Mouse (Mus musculus): Measurements from ENCODE around the gene Ripor3. TPM values are rescaled to one million over a fixed set of nuclear protein-coding genes. Genes with fewer than 3 reads are reported as not detected.

Ripor3 gene
- polyA plus RNA-seq, 1 experiment from 2014 or later: 1.4 TPM

GRCm38 (mm10) chr2:168054142-168054541 is 43.7 kb upstream of the Ripor3 start:
- no peak overlapping the region for H3K4me3 ChIP-seq (ENCODE audit: low read depth, low read length)
- TF ChIP-seq EP300 (IDR thresholded peaks at IDR 0.05; ENCODE audit: low read depth) (no peak), CTCF (IDR thresholded peaks at IDR 0.05; ENCODE audit: low read depth) (no peak)
- 69% methylated on average over 11 of the region's 11 CpGs for WGBS (ENCODE audit: insufficient replicate concordance)
- H3K4me2 ChIP-seq (ENCODE audit: low read depth, low read length): no peak overlapping the region
- no peak overlapping the region for H3K9ac ChIP-seq (replicated peaks)
- H3K9me3 ChIP-seq (ENCODE audit: low read length): no peaks in the 10 kb centered on the region
- H3K27ac ChIP-seq (ENCODE audit: low read depth): no peak overlapping the region
- no peak for ATAC-seq
- no peak for DNase-seq
- H3K4me1 ChIP-seq (ENCODE audit: insufficient read depth): peaks cover 8% of the 10 kb centered on the region; the same call in 1 of the 2 replicates
- peaks cover 14% of the 10 kb centered on the region for H3K27me3 ChIP-seq (ENCODE audit: insufficient read depth, low read length)
- H3K36me3 ChIP-seq (replicated peaks; ENCODE audit: insufficient read depth, low read length): no peaks in the 10 kb centered on the region

GRCm38 (mm10) chr2:168052689-168053088 is 42.3 kb upstream of the Ripor3 start:
- ATAC-seq: peak; percentile 41; the same call in 1 of the 2 replicates
- H3K36me3 ChIP-seq (replicated peaks; ENCODE audit: insufficient read depth, low read length): no peaks in the 10 kb centered on the region

GRCm38 (mm10) chr2:168052156-168052555 is 41.7 kb upstream of the Ripor3 start:
- DNase-seq (no peak), ATAC-seq (no peak)
- TF ChIP-seq EP300 (IDR thresholded peaks at IDR 0.05; ENCODE audit: low read depth) (no peak), CTCF (IDR thresholded peaks at IDR 0.05; ENCODE audit: low read depth) (no peak)
- Histone ChIP-seq H3K4me1 (ENCODE audit: insufficient read depth) (peaks cover 10% of the 10 kb centered on the region; the same call in 1 of the 2 replicates), H3K9ac (replicated peaks) (no peak overlapping the region), H3K4me3 (ENCODE audit: low read depth, low read length) (no peak overlapping the region), H3K9me3 (ENCODE audit: low read length) (no peaks in the 10 kb centered on the region), H3K36me3 (replicated peaks; ENCODE audit: insufficient read depth, low read length) (no peaks in the 10 kb centered on the region), H3K27ac (ENCODE audit: low read depth) (no peak overlapping the region), H3K4me2 (ENCODE audit: low read depth, low read length) (no peak overlapping the region), H3K27me3 (ENCODE audit: insufficient read depth, low read length) (peaks cover 18% of the 10 kb centered on the region)
- WGBS (ENCODE audit: insufficient replicate concordance): 89% methylated on average over 1 of the region's 1 CpGs

More at GRCm38 (mm10) chr2:168052689-168053088, 42.3 kb upstream of the Ripor3 start:
- H3K27ac ChIP-seq (ENCODE audit: low read depth): no peak overlapping the region
- no peak overlapping the region for H3K4me2 ChIP-seq (ENCODE audit: low read depth, low read length)
- no peak overlapping the region for H3K4me3 ChIP-seq (ENCODE audit: low read depth, low read length)
- H3K9ac ChIP-seq (replicated peaks): no peak overlapping the region
- peak; percentile 66 for DNase-seq
- 14% methylated on average over 2 of the region's 2 CpGs for WGBS (ENCODE audit: insufficient replicate concordance)
- no peak for TF ChIP-seq EP300 (IDR thresholded peaks at IDR 0.05; ENCODE audit: low read depth)
- TF ChIP-seq CTCF (IDR thresholded peaks at IDR 0.05; ENCODE audit: low read depth): peak; percentile 70
- peaks cover 18% of the 10 kb centered on the region for H3K27me3 ChIP-seq (ENCODE audit: insufficient read depth, low read length)
- peaks cover 10% of the 10 kb centered on the region; the same call in 1 of the 2 replicates for H3K4me1 ChIP-seq (ENCODE audit: insufficient read depth)
- no peaks in the 10 kb centered on the region for H3K9me3 ChIP-seq (ENCODE audit: low read length)

- peak; percentile 71 for ATAC-seq
- H3K4me3 ChIP-seq (ENCODE audit: low read depth, low read length): peak overlapping the region; percentile 42
- 1% methylated on average over 49 of the region's 56 CpGs for WGBS (ENCODE audit: insufficient replicate concordance)
- H3K27me3 ChIP-seq (ENCODE audit: insufficient read depth, low read length): peaks cover 18% of the 10 kb centered on the region
- no peaks in the 10 kb centered on the region for H3K9me3 ChIP-seq (ENCODE audit: low read length)
- H3K4me2 ChIP-seq (ENCODE audit: low read depth, low read length): peak overlapping the region; percentile 79
- H3K4me1 ChIP-seq (ENCODE audit: insufficient read depth): peaks cover 10% of the 10 kb centered on the region; the same call in 1 of the 2 replicates
- peak overlapping the region; percentile 46; the same call in 1 of the 2 replicates for H3K9ac ChIP-seq (replicated peaks)
- H3K27ac ChIP-seq (ENCODE audit: low read depth): peak overlapping the region; percentile 51; the same call in 1 of the 2 replicates
- TF ChIP-seq EP300 (IDR thresholded peaks at IDR 0.05; ENCODE audit: low read depth): peak; percentile 25; the same call in 1 of the 2 replicates
- no peak for TF ChIP-seq CTCF (IDR thresholded peaks at IDR 0.05; ENCODE audit: low read depth)
- H3K36me3 ChIP-seq (replicated peaks; ENCODE audit: insufficient read depth, low read length): no peaks in the 10 kb centered on the region
- DNase-seq: peak; percentile 61
Measured at GRCm38 (mm10) chr2:168050000-168050942, 39.9 kb upstream of the Ripor3 start.

GRCm38 (mm10) chr2:168049002-168049635 is 38.7 kb upstream of the Ripor3 start:
- TF ChIP-seq CTCF (IDR thresholded peaks at IDR 0.05; ENCODE audit: low read depth): no peak
- TF ChIP-seq EP300 (IDR thresholded peaks at IDR 0.05; ENCODE audit: low read depth): no peak
- no peak for DNase-seq
- 0 out of 2 replicates have a peak overlapping the region, but pooled peaks have one; percentile 18 for H3K9ac ChIP-seq (replicated peaks)
- 16% methylated on average over 16 of the region's 16 CpGs for WGBS (ENCODE audit: insufficient replicate concordance)
- peaks cover 10% of the 10 kb centered on the region; the same call in 1 of the 2 replicates for H3K4me1 ChIP-seq (ENCODE audit: insufficient read depth)
- no peaks in the 10 kb centered on the region for H3K36me3 ChIP-seq (replicated peaks; ENCODE audit: insufficient read depth, low read length)
- H3K9me3 ChIP-seq (ENCODE audit: low read length): no peaks in the 10 kb centered on the region
- no peak for ATAC-seq
- H3K27me3 ChIP-seq (ENCODE audit: insufficient read depth, low read length): peaks cover 18% of the 10 kb centered on the region
- H3K4me2 ChIP-seq (ENCODE audit: low read depth, low read length): peak overlapping the region; percentile 79
- H3K4me3 ChIP-seq (ENCODE audit: low read depth, low read length): peak overlapping the region; percentile 42
- no peak overlapping the region for H3K27ac ChIP-seq (ENCODE audit: low read depth)

- DNase-seq (no peak), ATAC-seq (no peak)
- WGBS (ENCODE audit: insufficient replicate concordance): 76% methylated on average over 4 of the region's 4 CpGs
- H3K4me2 ChIP-seq (ENCODE audit: low read depth, low read length): no peak overlapping the region
- H3K27ac ChIP-seq (ENCODE audit: low read depth): no peak overlapping the region
- H3K9me3 ChIP-seq (ENCODE audit: low read length): no peaks in the 10 kb centered on the region
- H3K36me3 ChIP-seq (replicated peaks; ENCODE audit: insufficient read depth, low read length): no peaks in the 10 kb centered on the region
- peaks cover 18% of the 10 kb centered on the region for H3K27me3 ChIP-seq (ENCODE audit: insufficient read depth, low read length)
- H3K4me3 ChIP-seq (ENCODE audit: low read depth, low read length): no peak overlapping the region
- TF ChIP-seq CTCF (IDR thresholded peaks at IDR 0.05; ENCODE audit: low read depth): peak; percentile 37
- no peak for TF ChIP-seq EP300 (IDR thresholded peaks at IDR 0.05; ENCODE audit: low read depth)
- H3K9ac ChIP-seq (replicated peaks): no peak overlapping the region
- peaks cover 10% of the 10 kb centered on the region; the same call in 1 of the 2 replicates for H3K4me1 ChIP-seq (ENCODE audit: insufficient read depth)
Measured at GRCm38 (mm10) chr2:168046467-168046866, 36.0 kb upstream of the Ripor3 start.
